Mouse (Mus musculus) heart, embryonic 13.5 days (tissue): ENCODE measurements at regions not wholly inside any gene's neighbourhood (a gene's known extent, or its start where the extent isn't known, plus 50 kb on each side); places are given as distances from the start of the nearest gene placed in this dataset.
A peak's percentile ranks its signal among the peaks of the same experiment; 100 is the strongest.
"Not testable (repeated sequence)": the region's sequence is repeated elsewhere in the genome, so short reads cannot be mapped to it uniquely, and the experiment has no call there.

ENCODE experiments used
- ATAC-seq: fragments of 200-750 bp; cut with Nextera tagmentation; 2 replicates; pipeline ENCODE4 v1.8.0; 2017; ENCODE audit warnings: moderate TSS enrichment; ENCODE audit not compliant: insufficient number of reproducible peaks, low FRiP score, low TSS enrichment; ENCODE audit errors: extremely low read depth
- H3K27ac ChIP-seq: fragments of 300-500 bp; sonication (generic); replicated peaks from 2 replicates; pipeline ENCODE4 v1.5.1; 2015; ENCODE audit warnings: moderate library complexity, mild to moderate bottlenecking, inconsistent platforms
- H3K27me3 ChIP-seq: fragments of 300-500 bp; sonication (generic); replicated peaks from 2 replicates; pipeline ENCODE4 v1.6.1; 2015; ENCODE audit warnings: mild to moderate bottlenecking, inconsistent platforms
- H3K36me3 ChIP-seq: fragments of 300-500 bp; sonication (generic); 2 replicates; pipeline ENCODE4 v1.6.1; 2015; ENCODE audit warnings: mild to moderate bottlenecking, inconsistent platforms
- H3K4me1 ChIP-seq: fragments of 300-500 bp; sonication (generic); 2 replicates; pipeline ENCODE4 v1.6.1; 2015; ENCODE audit warnings: inconsistent platforms
- H3K4me2 ChIP-seq: fragments of 300-500 bp; sonication (generic); 2 replicates; pipeline ENCODE4 v1.6.1; 2015; ENCODE audit warnings: inconsistent platforms, mild to moderate bottlenecking, moderate library complexity
- H3K4me3 ChIP-seq: fragments of 300-500 bp; sonication (generic); 2 replicates; pipeline ENCODE4 v1.5.1; 2015; ENCODE audit warnings: moderate library complexity, mild to moderate bottlenecking, inconsistent platforms
- H3K9ac ChIP-seq: fragments of 300-500 bp; sonication (generic); 2 replicates; pipeline ENCODE4 v1.6.1; 2015; ENCODE audit warnings: inconsistent platforms, mild to moderate bottlenecking, moderate library complexity
- H3K9me3 ChIP-seq: fragments of 300-500 bp; sonication (generic); 2 replicates; pipeline ENCODE4 v1.6.1; 2016; ENCODE audit warnings: inconsistent platforms
- WGBS: fragments of 180-500 bp; shearing (Covaris S2); methylation state at CpG from one replicate; pipeline ENCODE4 v1.1.7; 2015; ENCODE audit warnings: mixed read lengths; 5-methylcytosine and 5-hydroxymethylcytosine counted together

- Histone ChIP-seq H3K4me1 (no peaks in the 10 kb centered on the region), H3K4me3 (no peak overlapping the region), H3K9me3 (no peaks in the 10 kb centered on the region), H3K9ac (no peak overlapping the region), H3K36me3 (no peaks in the 10 kb centered on the region), H3K27ac (no peak overlapping the region), H3K27me3 (no peaks in the 10 kb centered on the region), H3K4me2 (no peak overlapping the region)
- WGBS, result 81% methylated on average over 3 of the region's 3 CpGs
- ATAC-seq, result no peak
Measured at GRCm38 (mm10) chr2:48315306-48315705, 498.6 kb upstream of the Acvr2a start.

GRCm38 (mm10) chr2:48316180-48316889 lies 497.6 kb upstream of the Acvr2a start:
- no peaks in the 10 kb centered on the region for H3K27me3 ChIP-seq
- H3K9me3 ChIP-seq, result no peaks in the 10 kb centered on the region

GRCm38 (mm10) chr2:48317821-48318220 lies 496.1 kb upstream of the Acvr2a start:
- Histone ChIP-seq H3K4me1 (no peaks in the 10 kb centered on the region), H3K27me3 (no peaks in the 10 kb centered on the region), H3K36me3 (no peaks in the 10 kb centered on the region), H3K4me3 (no peak overlapping the region), H3K4me2 (no peak overlapping the region), H3K9me3 (no peaks in the 10 kb centered on the region), H3K9ac (no peak overlapping the region), H3K27ac (no peak overlapping the region)
- 58% methylated on average over 7 of the region's 7 CpGs for WGBS
- no peak for ATAC-seq

More at GRCm38 (mm10) chr2:48316180-48316889, 497.6 kb upstream of the Acvr2a start:
- no peak overlapping the region for H3K4me3 ChIP-seq
- no peak overlapping the region for H3K27ac ChIP-seq
- 80% methylated on average over 8 of the region's 8 CpGs for WGBS
- H3K9ac ChIP-seq, result no peak overlapping the region
- ATAC-seq, result no peak
- no peaks in the 10 kb centered on the region for H3K4me1 ChIP-seq
- no peaks in the 10 kb centered on the region for H3K36me3 ChIP-seq
- H3K4me2 ChIP-seq, result no peak overlapping the region

- WGBS, result 57% methylated on average over 8 of the region's 8 CpGs
- no peaks in the 10 kb centered on the region for H3K9me3 ChIP-seq
- no peak overlapping the region for H3K4me3 ChIP-seq
- ATAC-seq, result no peak
- H3K36me3 ChIP-seq, result no peaks in the 10 kb centered on the region
- no peaks in the 10 kb centered on the region for H3K27me3 ChIP-seq
- no peak overlapping the region for H3K9ac ChIP-seq
- no peak overlapping the region for H3K27ac ChIP-seq
- H3K4me2 ChIP-seq, result no peak overlapping the region
- no peaks in the 10 kb centered on the region for H3K4me1 ChIP-seq
Measured at GRCm38 (mm10) chr2:48318384-48319030, 495.4 kb upstream of the Acvr2a start.

GRCm38 (mm10) chr2:48321471-48321870 lies 492.4 kb upstream of the Acvr2a start:
- H3K9me3 ChIP-seq, result no peaks in the 10 kb centered on the region
- no peaks in the 10 kb centered on the region for H3K36me3 ChIP-seq
- H3K4me3 ChIP-seq, result no peak overlapping the region
- H3K9ac ChIP-seq, result no peak overlapping the region
- no peaks in the 10 kb centered on the region for H3K4me1 ChIP-seq
- no peak overlapping the region for H3K4me2 ChIP-seq
- no peak overlapping the region for H3K27ac ChIP-seq
- no peaks in the 10 kb centered on the region for H3K27me3 ChIP-seq
- no peak for ATAC-seq
- WGBS, result 78% methylated on average over 4 of the region's 4 CpGs

- Histone ChIP-seq H3K36me3 (no peaks in the 10 kb centered on the region), H3K9ac (no peak overlapping the region), H3K9me3 (no peaks in the 10 kb centered on the region), H3K4me3 (no peak overlapping the region), H3K27ac (no peak overlapping the region), H3K27me3 (no peaks in the 10 kb centered on the region), H3K4me2 (no peak overlapping the region), H3K4me1 (no peaks in the 10 kb centered on the region)
- 69% methylated on average over 5 of the region's 5 CpGs for WGBS
- no peak for ATAC-seq
Measured at GRCm38 (mm10) chr2:48322278-48322677, 491.6 kb upstream of the Acvr2a start.

GRCm38 (mm10) chr2:48328204-48328603 lies 485.7 kb upstream of the Acvr2a start:
- Histone ChIP-seq H3K4me3 (no peak overlapping the region), H3K4me1 (peaks cover 5% of the 10 kb centered on the region; the same call in 1 of the 2 replicates), H3K9me3 (no peaks in the 10 kb centered on the region), H3K36me3 (no peaks in the 10 kb centered on the region), H3K9ac (no peak overlapping the region), H3K4me2 (no peak overlapping the region), H3K27me3 (no peaks in the 10 kb centered on the region), H3K27ac (no peak overlapping the region)
- no peak for ATAC-seq

- Histone ChIP-seq H3K9ac (peak overlapping the region; percentile 62), H3K36me3 (no peaks in the 10 kb centered on the region), H3K4me1 (peaks cover 16% of the 10 kb centered on the region), H3K27ac (no peak overlapping the region), H3K4me2 (peak overlapping the region; percentile 62), H3K4me3 (peak overlapping the region; percentile 40), H3K27me3 (no peaks in the 10 kb centered on the region), H3K9me3 (no peaks in the 10 kb centered on the region)
- ATAC-seq, result no peak
- WGBS, result 43% methylated on average over 10 of the region's 10 CpGs
Measured at GRCm38 (mm10) chr2:48332783-48333182, 481.1 kb upstream of the Acvr2a start.

- no peaks in the 10 kb centered on the region for H3K27me3 ChIP-seq
- H3K4me3 ChIP-seq, result no peak overlapping the region
- H3K27ac ChIP-seq, result no peak overlapping the region
- no peak overlapping the region for H3K4me2 ChIP-seq
- 81% methylated on average over 4 of the region's 4 CpGs for WGBS
- no peak for ATAC-seq
- H3K36me3 ChIP-seq, result no peaks in the 10 kb centered on the region
- no peaks in the 10 kb centered on the region for H3K9me3 ChIP-seq
- H3K9ac ChIP-seq, result no peak overlapping the region
- H3K4me1 ChIP-seq, result no peaks in the 10 kb centered on the region
Measured at GRCm38 (mm10) chr2:48348021-48348420, 465.9 kb upstream of the Acvr2a start.

- Histone ChIP-seq H3K9ac (no peak overlapping the region), H3K36me3 (no peaks in the 10 kb centered on the region), H3K4me2 (no peak overlapping the region), H3K9me3 (no peaks in the 10 kb centered on the region), H3K4me1 (no peaks in the 10 kb centered on the region), H3K4me3 (no peak overlapping the region), H3K27me3 (no peaks in the 10 kb centered on the region), H3K27ac (no peak overlapping the region)
- no peak for ATAC-seq
- WGBS, result 74% methylated on average over 3 of the region's 3 CpGs
Measured at GRCm38 (mm10) chr2:48349794-48350193, 464.1 kb upstream of the Acvr2a start.

GRCm38 (mm10) chr2:48350206-48350605 lies 463.7 kb upstream of the Acvr2a start:
- no peaks in the 10 kb centered on the region for H3K4me1 ChIP-seq
- H3K4me2 ChIP-seq, result no peak overlapping the region
- H3K9me3 ChIP-seq, result no peaks in the 10 kb centered on the region
- H3K27me3 ChIP-seq, result no peaks in the 10 kb centered on the region
- WGBS, result 80% methylated on average over 1 of the region's 1 CpGs
- no peaks in the 10 kb centered on the region for H3K36me3 ChIP-seq
- no peak overlapping the region for H3K9ac ChIP-seq
- no peak overlapping the region for H3K4me3 ChIP-seq
- H3K27ac ChIP-seq, result no peak overlapping the region
- ATAC-seq, result no peak

- not testable (repeated sequence) for H3K9me3 ChIP-seq, H3K4me2 ChIP-seq, H3K4me3 ChIP-seq, H3K27me3 ChIP-seq, H3K36me3 ChIP-seq, H3K9ac ChIP-seq, H3K4me1 ChIP-seq, ATAC-seq
- H3K27ac ChIP-seq, result peak overlapping the region; percentile 76
- WGBS, result 11% methylated on average over 4 of the region's 4 CpGs
Measured at GRCm38 (mm10) chr2:48371572-48371971, 442.3 kb upstream of the Acvr2a start.
